Mouse (Mus musculus) C2C12 (cell line): ENCODE measurements around the gene Cnksr3.

Source experiments
- CEBPB ChIP-seq: IDR thresholded peaks from one replicate; pipeline ENCODE4 v1.6.1; 2011; ENCODE audit warnings: low read depth, mild to moderate bottlenecking, control low read depth, moderate library complexity
- CTCF ChIP-seq: IDR thresholded peaks from one replicate; pipeline ENCODE4 v1.5.1; 2011; ENCODE audit not compliant: control insufficient read depth, insufficient read depth, insufficient read length
- MYOG ChIP-seq: IDR thresholded peaks from one replicate; pipeline ENCODE4 v1.6.1; 2011; ENCODE audit not compliant: control insufficient read depth, insufficient read length; ENCODE audit errors: extremely low read depth
- USF1 ChIP-seq: IDR thresholded peaks from one replicate; pipeline ENCODE4 v1.6.1; 2011; ENCODE audit warnings: low read depth, mild to moderate bottlenecking, control low read depth, moderate library complexity

DNA sequence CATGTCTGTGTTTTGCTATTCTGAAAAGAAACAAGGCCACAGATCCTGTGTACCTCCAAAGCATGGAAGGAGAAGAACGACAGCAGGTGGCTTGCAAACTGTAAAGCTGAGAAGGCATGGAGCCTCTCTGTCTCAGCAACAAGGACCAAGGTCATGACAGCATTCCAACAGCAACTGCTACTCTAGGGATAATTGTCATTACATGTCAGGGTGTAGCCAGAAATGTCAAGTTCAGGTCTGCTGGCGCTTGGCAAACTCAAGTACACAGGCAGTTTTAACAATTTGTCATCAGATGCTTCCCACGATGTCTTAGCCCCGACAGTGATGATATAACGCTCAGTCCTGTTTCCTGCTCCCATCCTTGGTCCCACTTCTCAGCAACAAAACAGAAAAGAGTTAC is 26.0 kb downstream of the Cnksr3 start:
- TF ChIP-seq CTCF = no peak
- TF ChIP-seq CEBPB = no peak
- no peak for TF ChIP-seq USF1
- no peak for TF ChIP-seq MYOG
